Mouse (Mus musculus): Measurements from ENCODE around the gene Yod1. TPM values are rescaled to one million over a fixed set of nuclear protein-coding genes. Genes with fewer than 3 reads are reported as not detected.

The Yod1 gene
- total RNA-seq, 2 experiments from 2014 or later, result 8.4 to 10.7 TPM

- ATAC-seq (ENCODE audit: poor library complexity, severe bottlenecking), result no peak
Observed at GRCm38 (mm10) chr1:130731741-130732337, 14.7 kb downstream of the Yod1 start, which contains the start of gene AA986860. Gene AA986860, plus strand, starts transcription at chr1:130731976.

GRCm38 (mm10) chr1:130732706-130733658 is 15.9 kb downstream of the Yod1 start:
- ATAC-seq (ENCODE audit: poor library complexity, severe bottlenecking), result no peak

GRCm38 (mm10) chr1:130733671-130734070 is 16.5 kb downstream of the Yod1 start:
- ATAC-seq (ENCODE audit: poor library complexity, severe bottlenecking), result no peak

DNA sequence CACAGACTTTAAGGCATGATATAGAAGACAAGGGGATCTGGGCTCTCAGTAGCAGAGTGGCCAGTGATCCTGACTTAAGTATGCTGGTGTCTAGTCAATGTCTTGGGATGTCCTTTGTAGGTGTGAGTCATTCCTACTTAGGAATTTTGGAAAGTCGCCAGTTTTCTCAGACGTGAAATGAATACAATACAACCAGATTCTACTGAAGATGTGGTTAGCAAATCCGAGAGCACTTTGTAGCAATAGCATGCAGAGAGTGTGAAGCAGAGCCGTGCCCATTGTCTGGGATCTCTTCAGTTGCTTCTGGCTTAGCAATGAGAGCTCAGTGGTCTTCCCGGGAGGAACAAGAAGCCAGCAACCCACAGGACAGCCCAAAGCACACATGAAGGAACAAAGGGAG is 17.3 kb downstream of the Yod1 start:
- ATAC-seq (ENCODE audit: poor library complexity, severe bottlenecking), result no peak

DNA sequence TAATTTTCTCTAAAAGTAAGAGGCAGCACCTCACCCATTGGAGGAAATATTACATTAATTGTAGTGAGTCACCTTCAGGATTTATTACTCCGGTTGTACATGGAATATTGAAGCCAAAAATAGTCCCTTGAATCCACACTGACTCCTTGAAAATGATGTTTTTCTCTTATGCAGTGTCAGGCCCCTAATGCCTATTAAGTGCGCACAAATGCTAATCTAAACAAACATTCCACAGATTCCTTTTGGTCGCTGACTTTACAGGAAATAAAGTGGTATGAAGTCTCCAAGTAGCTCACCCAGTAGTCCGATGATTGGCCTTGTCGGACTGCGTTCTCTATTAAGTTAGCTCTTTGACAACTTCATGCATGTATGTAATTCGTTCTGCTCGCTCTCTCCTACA is 17.7 kb downstream of the Yod1 start:
- no peak for ATAC-seq (ENCODE audit: poor library complexity, severe bottlenecking)

DNA sequence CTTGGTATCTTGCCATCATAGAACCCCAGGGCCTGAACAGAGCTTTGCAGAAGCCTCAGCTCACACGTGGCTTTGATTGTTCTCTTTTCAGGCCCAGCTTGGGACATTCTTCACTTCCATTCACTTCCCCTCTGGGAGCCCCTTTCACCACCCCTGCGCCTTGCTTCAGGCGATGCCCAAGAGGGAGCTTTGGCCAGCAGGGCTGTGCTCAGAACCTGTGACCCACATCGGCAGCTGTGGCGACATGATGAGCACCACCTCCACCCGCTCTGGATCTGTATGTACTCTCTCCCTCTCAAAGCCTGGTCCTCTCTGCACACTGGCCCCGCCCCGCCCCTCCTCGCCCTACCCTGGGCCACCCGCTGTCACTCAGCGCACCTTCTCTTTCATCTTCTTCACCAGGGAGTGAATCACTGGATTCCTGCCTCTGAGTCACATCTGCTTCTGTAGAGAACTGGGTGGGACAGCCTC is 20.3 kb downstream of the Yod1 start:
- ATAC-seq (ENCODE audit: poor library complexity, severe bottlenecking), result no peak

DNA sequence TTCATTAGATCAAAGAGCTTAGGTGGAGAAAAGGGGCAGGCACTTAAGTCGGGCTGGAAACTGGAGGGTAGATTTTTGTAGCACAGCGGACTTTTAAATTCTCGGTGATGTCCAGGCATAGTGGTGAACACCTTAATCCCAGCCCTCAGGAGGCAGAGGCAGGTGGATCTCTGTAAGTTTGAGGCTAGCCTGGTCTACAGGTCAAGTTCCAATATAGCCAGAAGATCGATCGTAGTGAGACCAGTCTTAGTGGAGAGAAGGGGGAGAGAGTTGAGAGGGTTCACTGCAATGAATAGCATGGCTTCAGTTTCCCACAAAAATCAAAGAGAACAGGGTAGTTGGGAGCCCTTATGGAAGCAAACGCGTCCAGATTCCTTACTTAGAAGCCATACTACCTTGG is 20.8 kb downstream of the Yod1 start:
- no peak for ATAC-seq (ENCODE audit: poor library complexity, severe bottlenecking)

GRCm38 (mm10) chr1:130738551-130739106 is 21.5 kb downstream of the Yod1 start:
- no peak for ATAC-seq (ENCODE audit: poor library complexity, severe bottlenecking)

DNA sequence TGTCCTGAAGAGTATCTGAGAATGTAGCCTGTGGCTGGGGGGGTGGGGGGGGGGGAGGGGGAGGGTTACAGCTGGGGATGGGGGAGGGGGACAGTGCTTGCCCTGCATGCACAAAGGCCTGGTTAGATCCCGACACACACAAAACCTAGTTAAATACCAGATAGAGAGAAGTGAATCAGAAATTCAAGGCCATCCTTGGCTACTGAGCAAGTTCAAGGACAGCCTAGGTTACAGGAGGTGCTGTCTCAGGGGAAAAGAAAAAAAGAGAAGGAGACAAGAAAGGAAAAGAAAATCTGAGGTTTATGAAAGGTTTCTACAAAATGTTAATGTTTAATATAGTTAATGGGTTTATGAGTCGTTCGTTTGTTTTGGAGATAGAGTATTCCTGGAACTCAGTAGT is 22.5 kb downstream of the Yod1 start:
- ATAC-seq (ENCODE audit: poor library complexity, severe bottlenecking), result no peak

- ATAC-seq (ENCODE audit: poor library complexity, severe bottlenecking), result no peak
Observed at GRCm38 (mm10) chr1:130740227-130740648, 23.1 kb downstream of the Yod1 start.

DNA sequence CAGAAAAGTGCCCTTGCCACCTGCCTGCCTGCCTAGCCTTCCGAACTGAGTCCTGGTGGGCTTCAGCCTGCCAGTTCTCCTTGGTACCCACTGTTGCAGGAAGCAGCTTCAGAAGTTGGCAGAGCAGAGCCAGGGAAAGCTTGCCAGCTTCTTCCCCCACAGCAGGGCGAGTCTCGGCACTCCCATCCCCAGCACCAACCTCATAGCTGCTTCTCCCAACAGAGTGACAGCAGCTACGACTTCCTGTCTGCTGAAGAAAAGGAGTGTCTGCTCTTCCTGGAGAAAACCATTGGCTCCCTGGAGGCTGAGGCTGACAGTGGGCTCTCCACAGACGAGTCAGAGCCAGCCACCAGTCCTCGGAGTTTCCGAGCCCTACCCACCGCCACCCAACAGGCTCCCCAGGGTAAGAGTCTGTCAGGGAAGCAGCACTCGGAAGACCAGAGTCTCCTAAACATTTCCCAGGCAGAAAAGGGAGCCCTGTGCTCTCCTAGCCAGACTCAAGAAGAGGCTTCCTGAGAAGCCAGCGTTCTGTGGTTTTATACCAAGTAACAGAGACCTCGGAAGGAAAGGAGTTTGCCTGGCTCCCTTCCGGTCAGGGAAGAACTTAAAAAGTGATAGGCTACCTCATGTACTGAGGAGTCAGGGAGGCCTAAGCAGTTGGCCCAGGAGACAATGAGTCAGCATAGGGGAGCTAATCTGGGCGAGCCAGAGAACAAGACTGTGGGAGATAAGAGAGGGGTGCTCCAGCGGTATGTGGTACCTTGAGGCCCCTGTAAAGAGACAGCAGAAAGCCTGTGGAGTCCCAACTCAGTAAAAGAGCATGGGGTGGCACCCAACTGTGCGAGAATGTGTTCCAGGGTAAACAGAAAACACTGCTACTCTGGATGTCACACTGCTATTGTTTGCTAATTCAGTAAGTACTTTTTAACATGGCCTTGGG is 23.9 kb downstream of the Yod1 start:
- ATAC-seq (ENCODE audit: poor library complexity, severe bottlenecking), result peak; percentile 57

GRCm38 (mm10) chr1:130742201-130742600 is 25.1 kb downstream of the Yod1 start:
- no peak for ATAC-seq (ENCODE audit: poor library complexity, severe bottlenecking)

- no peak for ATAC-seq (ENCODE audit: poor library complexity, severe bottlenecking)
Observed at GRCm38 (mm10) chr1:130743775-130744174, 26.6 kb downstream of the Yod1 start.

GRCm38 (mm10) chr1:130744217-130744616 is 27.1 kb downstream of the Yod1 start:
- ATAC-seq (ENCODE audit: poor library complexity, severe bottlenecking), result no peak

DNA sequence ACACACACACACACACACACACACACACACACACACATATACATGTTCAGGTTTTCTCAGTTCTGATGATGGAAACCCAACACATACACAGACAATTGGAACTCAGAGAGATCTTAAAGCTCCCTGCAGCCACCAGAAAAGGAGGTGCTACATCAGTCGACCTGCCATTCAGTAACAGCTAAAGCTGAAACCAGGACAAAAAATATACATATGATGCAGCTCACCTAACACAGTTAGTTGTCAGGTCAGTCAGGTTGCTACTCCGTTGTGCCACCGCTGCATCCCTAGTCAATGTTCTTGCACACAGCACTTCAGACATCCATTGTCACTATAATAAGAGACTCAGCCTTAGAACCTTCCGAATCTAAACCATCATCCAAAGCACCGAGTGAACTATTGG is 27.8 kb downstream of the Yod1 start:
- ATAC-seq (ENCODE audit: poor library complexity, severe bottlenecking), result no peak

DNA sequence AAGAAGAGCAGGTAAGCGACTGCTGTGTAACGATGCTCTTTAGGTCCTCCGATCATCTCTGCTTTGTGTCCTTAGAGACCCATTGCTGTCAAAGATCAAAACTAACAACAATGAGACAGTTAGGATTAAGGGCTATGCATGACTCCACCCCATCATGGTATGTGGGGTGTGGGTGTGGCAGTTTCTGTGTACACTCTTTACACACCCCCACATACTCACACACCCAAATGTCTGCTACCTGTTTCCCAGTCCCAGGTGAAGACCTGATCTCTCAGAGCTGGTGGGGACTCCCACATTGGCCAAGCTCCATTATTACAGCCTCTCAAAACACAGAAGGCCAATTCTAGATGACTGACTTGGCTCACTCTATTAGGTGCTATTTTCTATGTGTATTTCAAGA is 28.5 kb downstream of the Yod1 start:
- no peak for ATAC-seq (ENCODE audit: poor library complexity, severe bottlenecking)

- no peak for ATAC-seq (ENCODE audit: poor library complexity, severe bottlenecking)
Observed at GRCm38 (mm10) chr1:130746819-130747218, 29.7 kb downstream of the Yod1 start.

GRCm38 (mm10) chr1:130759689-130760088 is 42.6 kb downstream of the Yod1 start:
- ATAC-seq (ENCODE audit: poor library complexity, severe bottlenecking), result no peak

DNA sequence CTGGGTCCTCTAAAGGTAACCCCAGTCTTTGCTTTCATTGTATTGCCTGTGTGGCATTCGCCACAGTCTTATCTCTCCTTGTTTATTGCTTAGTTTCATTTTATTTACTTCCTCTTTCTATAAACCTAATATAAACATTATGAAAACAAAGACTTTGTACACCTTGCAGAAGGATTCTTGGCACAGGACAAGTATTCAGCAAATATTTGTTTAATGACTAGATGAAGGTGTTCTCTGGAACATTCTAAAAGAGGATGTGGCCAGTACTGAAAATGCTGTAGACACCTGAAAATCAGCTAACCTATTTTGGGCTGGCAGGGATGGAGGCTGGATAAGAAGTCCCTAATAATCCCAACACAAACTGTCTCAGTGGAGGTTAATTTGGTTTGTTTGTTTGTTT is 44.5 kb downstream of the Yod1 start:
- no peak for ATAC-seq (ENCODE audit: poor library complexity, severe bottlenecking)

DNA sequence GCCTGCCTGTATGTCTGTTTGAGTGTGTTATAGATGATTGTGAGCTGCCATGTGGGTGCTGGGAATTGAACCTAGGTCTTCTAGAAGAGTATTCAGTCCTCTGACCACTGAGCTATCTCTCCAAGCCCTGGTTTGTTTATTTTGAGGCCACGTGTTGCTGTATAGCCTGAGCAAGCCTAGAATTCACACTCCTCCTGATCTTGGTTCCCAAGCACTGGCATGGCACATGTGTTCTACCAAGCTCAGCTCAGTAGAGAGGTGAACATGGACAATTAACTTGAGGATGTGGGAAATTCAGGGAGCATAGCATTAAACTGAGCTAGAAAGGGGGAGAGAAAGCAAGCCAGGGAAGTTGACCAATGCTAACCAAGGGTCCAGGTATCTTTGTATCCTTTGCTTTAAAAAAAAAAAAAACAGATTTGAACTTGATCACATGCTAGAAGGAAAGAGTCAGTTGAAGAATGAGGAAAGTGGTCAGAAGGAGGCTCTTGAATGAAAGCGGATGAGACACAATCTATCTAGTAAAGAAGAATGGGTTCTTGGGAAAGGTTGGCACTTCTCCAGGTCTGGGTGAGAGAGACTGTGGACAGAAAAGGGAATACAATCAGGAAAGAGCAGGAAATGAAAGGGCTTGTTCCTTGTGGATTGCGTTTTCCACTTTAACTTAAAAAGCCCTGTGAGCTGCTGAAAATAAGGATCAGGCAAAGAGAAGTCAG is 45.1 kb downstream of the Yod1 start:
- no peak for ATAC-seq (ENCODE audit: poor library complexity, severe bottlenecking)

All from megakaryocyte, adult 5-6 weeks (primary cell).